Mouse (Mus musculus) brain, embryonic 14.5 days (tissue): ENCODE data around the gene Olfm1.

Source experiments
- CTCF ChIP-seq: fragments of 200-500 bp; IDR thresholded peaks from 2 replicates; pipeline ENCODE4 v1.5.1; 2012; ENCODE audit warnings: inconsistent platforms, mild to moderate bottlenecking, moderate library complexity, borderline replicate concordance; ENCODE audit not compliant: insufficient read depth, insufficient read length; ENCODE audit errors: extremely low read depth
- POLR2A ChIP-seq: fragments of 200-500 bp; IDR thresholded peaks from 2 replicates; pipeline ENCODE4 v1.6.1; 2012; ENCODE audit warnings: mild to moderate bottlenecking, inconsistent platforms, borderline replicate concordance; ENCODE audit not compliant: poor library complexity, insufficient read depth, insufficient read length, severe bottlenecking; ENCODE audit errors: extremely low read depth

DNA sequence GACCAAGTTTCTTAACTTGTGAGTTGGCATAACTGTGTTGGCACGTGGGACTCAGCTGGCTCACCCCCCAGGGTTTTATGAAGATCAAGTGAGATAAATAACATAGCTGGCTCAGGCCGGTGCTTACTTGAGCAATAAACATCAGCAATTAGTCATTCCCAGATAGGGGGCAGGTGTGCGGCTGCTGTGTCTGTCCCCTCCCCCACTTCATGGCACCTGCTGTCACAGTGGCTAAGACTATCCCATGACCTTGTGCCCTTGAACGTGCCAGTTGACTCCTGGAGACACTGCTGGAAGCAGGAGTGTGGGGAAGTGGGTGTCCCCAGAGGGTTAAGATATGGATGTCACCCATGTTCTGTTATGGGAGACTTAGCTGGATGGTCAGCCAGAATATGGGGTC lies 17.5 kb downstream of the Olfm1 start:
- TF ChIP-seq CTCF (no peak), POLR2A (no peak)
